Comparison of ENCODE assay signal across 12 mouse cellular contexts in the genomic region with DNA sequence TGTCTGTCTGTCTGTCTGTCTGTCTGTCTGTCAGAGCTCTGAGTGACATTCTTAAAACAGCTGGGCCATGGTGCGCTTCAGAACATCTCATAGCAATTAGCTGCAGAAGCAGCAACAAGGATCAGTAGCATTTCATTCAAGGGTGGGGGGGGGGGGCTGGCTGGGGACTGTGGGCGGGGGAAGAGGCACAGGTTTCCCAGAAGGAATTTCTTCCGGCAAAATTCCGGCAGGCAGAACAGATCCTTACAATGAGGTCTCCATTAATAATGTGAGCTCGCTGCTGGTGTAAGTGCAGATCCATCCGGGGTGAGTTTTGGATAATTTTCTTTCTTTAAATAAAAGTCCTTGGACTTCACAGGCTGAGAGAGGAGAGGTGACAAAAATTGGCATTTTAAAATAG. TPM values are rescaled to one million over a fixed set of nuclear protein-coding genes. Genes with fewer than 3 reads are reported as not detected.
A peak's percentile ranks its signal among the peaks of the same experiment; 100 is the strongest.
DNase-seq lines count a peak whose midpoint lies in the region; ATAC-seq and TF ChIP-seq lines count a peak whose summit lies in the region.
"Had no signal": no experiment of that assay in that cellular context is flagged by ENCODE, and none has a peak within 500 bp of the region (broad histone marks: within the 10 kb centered on the region; RNA-seq: fewer than 3 reads in every experiment).

No protein-coding gene starts in this region.

- H3K36me3 ChIP-seq in hindbrain, embryonic 13.5 days = no peaks in the 10 kb centered on the region
- H3K36me3 ChIP-seq in hindbrain, embryonic 11.5 days (ENCODE audit: control insufficient read depth, insufficient read depth, low read length) = no peaks in the 10 kb centered on the region
- H3K36me3 ChIP-seq in embryonic facial prominence, embryonic 10.5 days (replicated peaks) = 0 out of 2 replicates have a peak, but pooled peaks cover under 1% of the 10 kb centered on the region
- no peaks in the 10 kb centered on the region for H3K36me3 ChIP-seq in forebrain, embryonic 15.5 days
- H3K36me3 ChIP-seq in midbrain, postnatal 0 days (ENCODE audit: insufficient read depth, low read length) = no peaks in the 10 kb centered on the region

- H3K4me3 ChIP-seq in hindbrain, embryonic 13.5 days = no peak overlapping the region
- H3K4me3 ChIP-seq in hindbrain, embryonic 11.5 days (ENCODE audit: low read depth, low read length) = no peak overlapping the region
- H3K4me3 ChIP-seq in embryonic facial prominence, embryonic 10.5 days = peak overlapping the region; percentile 31
- H3K4me3 ChIP-seq in forebrain, embryonic 15.5 days = peak overlapping the region; percentile 10; the same call in 1 of the 2 replicates
- H3K4me3 ChIP-seq in midbrain, postnatal 0 days (ENCODE audit: low read depth, low read length) = peak overlapping the region; percentile 29; the same call in 1 of the 2 replicates

- no peak for ATAC-seq in hindbrain, embryonic 13.5 days (ENCODE audit: low FRiP score)
- no peak for ATAC-seq in hindbrain, embryonic 11.5 days (ENCODE audit: low FRiP score)
- no peak for ATAC-seq in forebrain, embryonic 15.5 days (replicated peaks)
- ATAC-seq in midbrain, postnatal 0 days (ENCODE audit: low FRiP score) = no peak
- ATAC-seq in activated CD4-positive, CD25-positive, alpha-beta regulatory T cell, adult 4 months = no peak

- WGBS in hindbrain, embryonic 13.5 days = 6% methylated on average over 6 of the region's 6 CpGs
- 12% methylated on average over 6 of the region's 6 CpGs for WGBS in hindbrain, embryonic 11.5 days
- WGBS in embryonic facial prominence, embryonic 10.5 days = 9% methylated on average over 6 of the region's 6 CpGs
- under 1% methylated on average over 6 of the region's 6 CpGs for WGBS in forebrain, embryonic 15.5 days
- 6% methylated on average over 6 of the region's 6 CpGs for WGBS in midbrain, postnatal 0 days

- no peak for DNase-seq in hindbrain, embryonic 11.5 days (ENCODE audit: low spot score)
- peak; percentile 39 for DNase-seq in embryonic facial prominence, embryonic 10.5 days (ENCODE audit: low spot score)
- DNase-seq in midbrain, postnatal 0 days (ENCODE audit: low spot score) = no peak
- DNase-seq in ovary, postnatal 36 days (ENCODE audit: low spot score) = no peak
- DNase-seq: lung, postnatal 14 days; right cerebral cortex, postnatal 4 days had no signal

- H3K27me3 ChIP-seq in hindbrain, embryonic 13.5 days = no peaks in the 10 kb centered on the region
- H3K27me3 ChIP-seq in hindbrain, embryonic 11.5 days (ENCODE audit: control insufficient read depth, insufficient read depth, low read length) = no peaks in the 10 kb centered on the region
- no peaks in the 10 kb centered on the region for H3K27me3 ChIP-seq in embryonic facial prominence, embryonic 10.5 days (replicated peaks; ENCODE audit: low read depth, poor library complexity, severe bottlenecking)
- H3K27me3 ChIP-seq in forebrain, embryonic 15.5 days = no peaks in the 10 kb centered on the region
- no peaks in the 10 kb centered on the region for H3K27me3 ChIP-seq in midbrain, postnatal 0 days (ENCODE audit: insufficient read depth, low read length)

- H3K9me3 ChIP-seq in hindbrain, embryonic 13.5 days = no peaks in the 10 kb centered on the region
- H3K9me3 ChIP-seq in hindbrain, embryonic 11.5 days (ENCODE audit: control insufficient read depth, low read length) = no peaks in the 10 kb centered on the region
- no peaks in the 10 kb centered on the region for H3K9me3 ChIP-seq in embryonic facial prominence, embryonic 10.5 days
- no peaks in the 10 kb centered on the region for H3K9me3 ChIP-seq in forebrain, embryonic 15.5 days
- H3K9me3 ChIP-seq in midbrain, postnatal 0 days (ENCODE audit: low read length) = no peaks in the 10 kb centered on the region

- no peak overlapping the region for H3K9ac ChIP-seq in hindbrain, embryonic 13.5 days
- H3K9ac ChIP-seq in hindbrain, embryonic 11.5 days (ENCODE audit: low read depth, low read length) = no peak overlapping the region
- H3K9ac ChIP-seq in forebrain, embryonic 15.5 days (replicated peaks) = no peak overlapping the region
- H3K9ac ChIP-seq in midbrain, postnatal 0 days (replicated peaks; ENCODE audit: low read length, poor library complexity, severe bottlenecking) = no peak overlapping the region

- H3K4me1 ChIP-seq in hindbrain, embryonic 13.5 days (replicated peaks) = peaks cover 29% of the 10 kb centered on the region
- H3K4me1 ChIP-seq in hindbrain, embryonic 11.5 days (replicated peaks; ENCODE audit: control insufficient read depth, insufficient read depth, low read length) = no peaks in the 10 kb centered on the region
- H3K4me1 ChIP-seq in embryonic facial prominence, embryonic 10.5 days = peaks cover 49% of the 10 kb centered on the region
- H3K4me1 ChIP-seq in forebrain, embryonic 15.5 days = peaks cover 32% of the 10 kb centered on the region
- H3K4me1 ChIP-seq in midbrain, postnatal 0 days (ENCODE audit: insufficient read depth, low read length) = peaks cover 8% of the 10 kb centered on the region

- 0 out of 2 replicates have a peak overlapping the region, but pooled peaks have one; percentile 35 for H3K27ac ChIP-seq in hindbrain, embryonic 13.5 days
- H3K27ac ChIP-seq in hindbrain, embryonic 11.5 days (ENCODE audit: low read depth, low read length) = no peak overlapping the region
- H3K27ac ChIP-seq in embryonic facial prominence, embryonic 10.5 days (replicated peaks) = no peak overlapping the region
- 0 out of 2 replicates have a peak overlapping the region, but pooled peaks have one; percentile 11 for H3K27ac ChIP-seq in forebrain, embryonic 15.5 days (replicated peaks)
- 0 out of 2 replicates have a peak overlapping the region, but pooled peaks have one; percentile 0 for H3K27ac ChIP-seq in midbrain, postnatal 0 days (ENCODE audit: low read depth, low read length)
- H3K27ac ChIP-seq: stomach, postnatal 0 days had no signal

- TF ChIP-seq CTCF in midbrain, postnatal 0 days (IDR thresholded peaks at IDR 0.05) = no peak

- peak overlapping the region; percentile 31 for H3K4me2 ChIP-seq in hindbrain, embryonic 13.5 days
- H3K4me2 ChIP-seq in hindbrain, embryonic 11.5 days (replicated peaks; ENCODE audit: low read depth, low read length) = no peak overlapping the region
- H3K4me2 ChIP-seq in forebrain, embryonic 15.5 days (replicated peaks) = no peak overlapping the region
- H3K4me2 ChIP-seq in midbrain, postnatal 0 days (ENCODE audit: low read depth, low read length, poor library complexity, severe bottlenecking) = peak overlapping the region; percentile 52

RNA-seq across cellular contexts. Expression of a gene that starts 40.0 kb away (rescaled TPM):
- 36.4 and 39.9 TPM in 2 replicates for polyA plus RNA-seq in hindbrain, embryonic 13.5 days (2015; fragmentation: Nextera tagmentation; extraction: Ambion mirVana)
- polyA plus RNA-seq in hindbrain, embryonic 11.5 days (2014; fragmentation: Nextera tagmentation; extraction: Ambion mirVana) = 26.2 and 33.0 TPM in 2 replicates
- 33.9 and 41.9 TPM in 2 replicates for polyA plus RNA-seq in embryonic facial prominence, embryonic 10.5 days (2016; fragmentation: Nextera tagmentation; extraction: Ambion mirVana)
- polyA plus RNA-seq in forebrain, embryonic 15.5 days (2015; fragmentation: Nextera tagmentation; extraction: Ambion mirVana) = 39.2 and 43.6 TPM in 2 replicates
- total RNA-seq in midbrain, postnatal 0 days (2014; rRNA removed) = 52.0 and 53.2 TPM in 2 replicates
- polyA plus RNA-seq in midbrain, postnatal 0 days (2015; fragmentation: Nextera tagmentation; extraction: Ambion mirVana) = 38.0 and 40.0 TPM in 2 replicates
- polyA plus RNA-seq in activated CD4-positive, CD25-positive, alpha-beta regulatory T cell, adult 4 months (2017; shearing (Covaris generic)) = 10 to 100 TPM; 14.4 to 15.0 TPM

RNA-seq across cellular contexts. Expression of a gene that starts 49.9 kb away (rescaled TPM):
- 0.09 TPM in 1 of 2 replicates, not detected in the other for polyA plus RNA-seq in hindbrain, embryonic 13.5 days (2015; fragmentation: Nextera tagmentation; extraction: Ambion mirVana)
- not detected in 2 replicates for polyA plus RNA-seq in hindbrain, embryonic 11.5 days (2014; fragmentation: Nextera tagmentation; extraction: Ambion mirVana)
- 0.09 and 0.10 TPM in 2 replicates for polyA plus RNA-seq in embryonic facial prominence, embryonic 10.5 days (2016; fragmentation: Nextera tagmentation; extraction: Ambion mirVana)
- polyA plus RNA-seq in forebrain, embryonic 15.5 days (2015; fragmentation: Nextera tagmentation; extraction: Ambion mirVana) = not detected in 2 replicates
- total RNA-seq in midbrain, postnatal 0 days (2014; rRNA removed) = not detected in 2 replicates
- polyA plus RNA-seq in midbrain, postnatal 0 days (2015; fragmentation: Nextera tagmentation; extraction: Ambion mirVana) = not detected in 2 replicates
- not detected for polyA plus RNA-seq in activated CD4-positive, CD25-positive, alpha-beta regulatory T cell, adult 4 months (2017; shearing (Covaris generic))
- total RNA-seq: layer of hippocampus, postnatal 25 days had no signal
- polyA plus RNA-seq: heart, postnatal 0 days; stomach, postnatal 0 days had no signal

Comparison
In these comparisons a context has a peak if more than half of its experiments do, and no peak if none do; other contexts are left out.
1. H3K27ac ChIP-seq: peak in hindbrain, embryonic 13.5 days (single experiment), forebrain, embryonic 15.5 days (single experiment) and midbrain, postnatal 0 days (single experiment); none in hindbrain, embryonic 11.5 days (single experiment) and embryonic facial prominence, embryonic 10.5 days (single experiment).
2. H3K4me2 ChIP-seq: peak in hindbrain, embryonic 13.5 days (single experiment) and midbrain, postnatal 0 days (single experiment); none in hindbrain, embryonic 11.5 days (single experiment) and forebrain, embryonic 15.5 days (single experiment).
3. H3K4me3 ChIP-seq: peak in embryonic facial prominence, embryonic 10.5 days (single experiment), forebrain, embryonic 15.5 days (single experiment) and midbrain, postnatal 0 days (single experiment); none in hindbrain, embryonic 13.5 days (single experiment) and hindbrain, embryonic 11.5 days (single experiment).